Mouse (Mus musculus): ENCODE measurements around the gene Stat5b.

The Stat5b gene

DNA sequence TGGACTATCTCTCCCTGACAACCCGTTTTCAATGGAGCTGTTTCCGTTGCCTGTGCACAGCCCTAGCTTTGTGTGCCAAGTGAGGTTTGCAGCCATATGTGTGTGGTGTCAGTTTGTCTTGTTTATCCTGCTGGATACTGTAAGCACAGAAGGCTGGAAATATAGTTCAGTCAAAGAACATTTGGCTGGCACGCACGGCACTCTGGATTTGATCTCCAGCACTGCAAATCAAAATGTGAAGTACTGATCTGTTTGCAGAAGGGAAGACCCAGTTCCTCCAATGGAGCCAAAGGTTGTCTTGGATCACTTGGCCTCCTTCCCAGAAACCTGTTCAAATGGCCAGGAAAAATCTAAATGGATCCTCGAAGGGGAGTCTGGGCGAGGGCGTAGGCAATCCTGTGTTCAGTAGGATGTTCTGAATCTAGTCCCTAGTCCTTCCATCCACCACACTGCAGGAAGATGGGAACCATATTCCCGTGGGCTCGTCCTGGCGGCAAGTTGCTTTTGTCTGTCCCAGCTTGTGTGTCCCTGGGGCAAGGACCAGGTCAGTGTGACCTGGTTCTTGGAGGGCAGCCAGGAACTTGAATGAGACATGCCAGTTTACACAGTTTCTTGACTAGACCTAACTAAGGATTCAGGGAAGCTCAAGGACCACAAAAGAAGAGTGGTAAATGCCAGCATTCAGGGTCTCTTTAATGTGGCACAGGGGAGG is 19.9 kb upstream of the Stat5b start:
- DNase-seq (ENCODE audit: low spot score in 2 of 2) = no peak

DNA sequence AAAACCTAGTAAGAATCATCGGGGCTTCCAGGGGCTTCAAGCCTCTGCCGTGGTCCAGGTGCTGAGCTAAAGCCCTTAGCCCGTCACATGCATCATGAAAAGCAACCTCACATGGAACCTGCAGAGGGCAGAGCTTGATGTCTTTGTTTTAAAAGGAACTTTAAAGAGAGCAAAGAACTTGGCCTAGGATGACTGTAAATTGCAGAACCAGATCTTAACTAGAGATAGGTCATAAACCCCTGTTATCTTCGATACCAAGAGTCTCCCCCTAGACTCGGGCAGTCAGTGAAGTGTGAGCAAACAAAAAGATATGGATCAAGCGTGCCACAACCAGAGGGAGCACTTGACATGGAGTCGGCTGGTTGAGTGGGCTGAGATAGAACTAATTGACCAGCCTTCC is 15.1 kb upstream of the Stat5b start:
- no peak for DNase-seq (ENCODE audit: low spot score in 2 of 2)

DNA sequence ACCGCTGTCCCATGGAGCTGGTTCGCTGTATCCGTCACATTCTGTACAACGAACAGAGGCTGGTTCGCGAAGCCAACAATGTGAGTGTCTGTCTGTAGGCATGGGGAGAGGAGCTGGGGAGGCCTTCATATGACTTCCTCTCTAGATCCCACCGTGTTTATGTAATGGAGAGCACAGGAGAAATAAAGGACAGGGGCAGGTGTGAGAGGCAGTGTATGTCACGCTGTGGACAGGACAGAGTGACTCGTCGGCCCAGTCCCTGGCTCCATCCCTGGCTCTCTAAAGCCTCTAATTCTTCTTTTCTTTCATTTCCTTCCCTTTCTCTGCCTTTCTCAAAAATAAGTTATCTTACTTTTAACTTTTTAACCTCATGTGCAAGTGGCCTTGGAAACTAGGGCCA is 12.6 kb upstream of the Stat5b start:
- no peak for DNase-seq (ENCODE audit: low spot score in 2 of 2)

DNA sequence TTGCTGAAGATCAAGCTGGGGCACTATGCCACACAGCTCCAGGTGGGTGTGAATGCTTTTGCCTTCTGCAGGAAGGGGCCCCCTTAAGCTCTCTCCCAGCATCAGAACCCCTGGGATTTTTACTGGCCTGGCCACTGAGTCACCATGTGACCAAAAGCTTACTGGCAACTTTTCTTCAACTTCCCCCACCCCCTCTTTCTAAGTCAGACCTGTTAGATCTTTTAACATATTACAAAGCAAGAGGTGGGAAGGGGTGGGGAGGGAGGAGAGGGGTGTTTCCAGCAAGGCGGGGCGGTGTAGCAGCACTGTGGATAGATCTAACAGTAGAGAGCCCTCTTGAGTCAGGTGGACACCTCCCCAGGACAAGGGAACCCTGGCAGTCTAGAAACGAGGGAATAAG is 11.3 kb upstream of the Stat5b start:
- DNase-seq (ENCODE audit: low spot score in 2 of 2) = no peak

DNA sequence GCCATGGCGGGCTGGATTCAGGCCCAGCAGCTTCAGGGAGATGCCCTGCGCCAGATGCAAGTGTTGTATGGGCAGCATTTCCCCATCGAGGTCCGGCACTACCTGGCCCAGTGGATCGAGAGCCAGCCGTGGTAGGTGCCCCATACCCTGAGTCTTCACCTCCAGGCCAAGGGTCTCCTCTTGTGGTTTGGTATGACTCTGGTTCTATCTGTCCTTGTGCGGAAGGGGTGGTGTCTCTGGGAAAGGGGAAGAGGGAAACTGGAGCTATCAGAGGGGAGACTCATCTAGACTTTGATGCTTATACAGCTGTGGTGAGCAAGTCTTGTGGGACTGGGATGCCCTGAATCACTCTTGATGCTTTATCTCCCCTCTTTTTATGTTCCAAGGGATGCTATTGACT is 10.8 kb upstream of the Stat5b start:
- no peak for DNase-seq (ENCODE audit: low spot score in 2 of 2)

DNA sequence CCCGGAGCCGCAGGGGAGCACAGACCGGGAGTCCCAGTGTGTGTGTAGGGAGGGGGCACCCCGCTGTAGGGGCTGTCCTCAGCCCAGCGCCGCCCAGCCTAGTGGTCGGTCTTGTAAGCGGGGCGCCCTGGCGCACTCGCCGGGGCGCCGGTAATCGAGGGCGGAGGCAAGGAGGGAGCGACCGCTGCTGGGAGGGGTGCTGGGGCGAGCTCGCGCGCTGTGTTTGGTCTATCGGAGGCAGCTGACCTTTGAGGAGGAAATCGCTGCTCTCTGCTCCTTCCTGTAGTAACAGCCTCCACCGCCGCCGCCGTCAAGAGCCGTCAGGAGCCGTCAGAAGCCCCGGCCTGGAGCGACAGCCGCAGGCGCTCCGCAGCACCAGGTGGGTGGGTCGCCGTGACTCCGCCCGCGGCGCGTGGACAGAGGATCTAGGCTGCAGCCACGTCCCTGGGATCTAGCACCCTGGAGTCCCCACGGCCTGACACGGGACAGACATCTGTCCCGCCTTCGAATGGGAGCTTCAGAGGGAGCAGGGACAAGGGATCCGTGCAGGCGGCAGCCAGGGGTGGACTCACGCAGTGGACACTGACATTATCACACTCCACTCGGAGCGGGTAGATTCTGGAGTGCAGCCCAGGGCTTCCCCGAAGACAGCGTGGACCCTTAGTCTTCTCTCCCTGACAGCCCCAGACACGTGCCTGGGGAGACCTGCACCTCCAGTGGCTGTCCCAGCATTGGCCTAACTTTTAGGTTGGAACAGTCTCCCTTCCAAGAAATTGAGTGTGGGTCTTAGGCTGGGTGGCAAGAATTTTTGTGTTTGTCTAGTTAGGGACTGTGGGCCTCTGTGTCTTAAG is 9.9 kb upstream of the Stat5b start:
- DNase-seq (ENCODE audit: low spot score in 2 of 2) = peak in 1 of 2 experiments; percentile 38

DNA sequence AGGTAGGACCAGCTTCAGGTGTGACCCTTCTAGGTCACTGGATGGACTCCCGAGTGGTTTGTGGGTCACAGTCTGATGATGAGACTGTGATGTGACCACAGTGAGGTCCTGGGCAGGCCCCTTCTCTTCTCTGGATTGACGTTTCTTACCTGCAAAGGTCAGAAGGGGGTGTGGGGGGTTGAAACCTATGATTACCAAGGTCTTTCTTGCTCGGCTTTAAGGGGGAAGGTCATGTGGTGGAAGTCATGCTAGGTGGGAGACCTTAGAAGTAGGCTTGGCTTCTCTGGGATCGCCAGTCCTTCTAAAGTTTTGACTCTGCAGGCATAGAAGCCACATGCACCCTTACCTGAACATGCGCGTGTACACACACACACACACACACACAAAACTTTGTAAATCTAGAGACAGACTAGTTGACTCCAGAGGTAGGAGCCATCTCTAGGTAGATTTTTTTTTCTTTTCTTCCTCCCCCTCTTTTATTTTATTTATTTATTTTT is 9.1 kb upstream of the Stat5b start:
- no peak for DNase-seq (ENCODE audit: low spot score in 2 of 2)

DNA sequence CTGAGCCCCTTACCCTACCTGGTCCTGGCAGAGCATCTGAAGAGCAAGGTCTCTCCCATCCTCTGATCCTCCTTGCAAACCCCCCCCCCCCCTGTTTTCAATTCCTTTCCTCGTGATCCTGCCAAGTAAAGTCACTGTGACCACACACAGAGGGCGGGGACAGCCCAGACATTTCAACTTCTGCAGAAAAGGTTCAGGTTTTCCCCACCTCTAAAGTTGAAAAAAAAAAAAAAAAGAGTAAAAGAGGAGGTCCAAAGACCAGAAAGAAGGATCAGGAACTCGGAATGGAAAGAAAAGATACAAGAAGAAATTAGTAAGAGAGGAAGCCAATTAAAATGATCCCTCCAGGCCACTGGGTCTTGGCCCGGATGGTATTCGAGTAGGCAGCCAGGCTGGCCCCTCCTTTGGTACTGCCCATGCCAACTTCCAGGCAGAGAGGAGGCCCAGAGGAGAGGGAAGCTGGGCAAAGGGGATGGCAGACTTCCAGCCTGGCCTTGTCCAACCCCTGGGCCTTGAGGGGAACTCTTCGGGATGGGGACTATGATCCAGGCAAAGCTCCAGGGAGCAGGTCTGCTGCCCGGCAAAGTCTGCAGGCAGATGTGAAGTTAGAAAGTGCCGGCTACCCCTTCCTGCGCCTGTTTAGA is 8.5 kb upstream of the Stat5b start, which contains the start of gene Stat5a:
Gene Stat5a (plus strand): TSS at position 417 of the 644 bp plus-strand sequence.
- DNase-seq (ENCODE audit: low spot score in 2 of 2) = peak in 1 of 2 experiments; percentile 25

DNA sequence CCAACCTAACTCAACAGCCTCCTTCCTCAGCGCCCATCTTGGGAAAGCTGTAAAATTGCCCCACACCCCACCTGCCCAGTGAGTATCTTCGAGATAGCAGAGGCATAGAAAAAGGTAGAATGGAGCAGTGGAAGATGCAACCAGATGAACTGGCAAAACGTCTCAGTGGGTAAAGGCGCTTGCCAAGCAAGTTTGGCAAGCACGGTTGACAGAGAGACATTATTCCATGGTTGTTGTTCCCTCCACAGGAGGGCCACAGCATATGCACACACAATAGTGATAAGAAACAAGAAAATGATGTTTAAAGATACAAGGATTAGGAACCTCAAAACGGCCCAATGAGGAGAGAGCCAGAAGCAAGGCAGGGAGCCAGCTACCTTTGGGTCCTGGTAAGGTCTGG is 7.4 kb upstream of the Stat5b start:
- DNase-seq (ENCODE audit: low spot score in 2 of 2) = no peak

DNA sequence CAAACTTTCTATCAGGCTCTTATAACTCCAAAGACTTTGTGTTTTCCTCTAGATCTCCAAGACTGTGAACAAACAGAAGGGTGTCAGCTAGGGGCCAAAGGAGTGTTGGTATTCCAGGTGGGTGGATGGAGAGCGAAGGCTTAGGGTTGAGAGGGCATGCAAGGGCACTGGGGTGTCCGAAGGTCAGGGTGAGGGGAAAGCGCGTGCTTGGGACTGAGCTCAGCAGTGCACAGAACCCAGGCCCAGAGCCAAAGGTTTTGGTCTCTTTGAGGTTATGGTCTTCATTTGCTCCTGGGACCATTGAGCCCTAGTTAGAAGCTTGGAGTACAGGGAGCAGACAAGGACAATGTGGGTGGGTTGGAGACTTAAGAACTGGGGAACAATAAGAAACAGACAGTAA is 4.7 kb upstream of the Stat5b start:
- DNase-seq (ENCODE audit: low spot score in 2 of 2) = no peak

DNA sequence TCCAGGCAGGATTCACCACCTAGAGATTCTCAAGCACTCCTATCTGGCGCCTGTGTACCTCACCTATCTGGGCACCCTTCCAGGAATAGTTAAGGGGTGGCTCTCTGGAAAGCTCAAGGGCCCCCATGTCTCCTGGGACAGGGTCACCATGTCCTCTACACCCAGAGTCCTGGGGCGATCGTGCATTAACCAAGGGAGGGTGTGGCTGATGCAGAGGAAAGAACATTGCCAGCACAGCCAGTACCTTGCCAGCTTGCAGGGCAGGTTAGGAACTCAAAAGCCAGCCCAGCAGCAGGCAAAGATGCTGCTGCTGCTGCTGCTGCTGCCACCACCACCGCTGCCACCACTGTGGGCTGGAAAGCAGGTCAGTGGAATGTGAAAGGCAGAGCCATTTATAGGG is 3.7 kb upstream of the Stat5b start:
- DNase-seq (ENCODE audit: low spot score in 2 of 2) = no peak

DNA sequence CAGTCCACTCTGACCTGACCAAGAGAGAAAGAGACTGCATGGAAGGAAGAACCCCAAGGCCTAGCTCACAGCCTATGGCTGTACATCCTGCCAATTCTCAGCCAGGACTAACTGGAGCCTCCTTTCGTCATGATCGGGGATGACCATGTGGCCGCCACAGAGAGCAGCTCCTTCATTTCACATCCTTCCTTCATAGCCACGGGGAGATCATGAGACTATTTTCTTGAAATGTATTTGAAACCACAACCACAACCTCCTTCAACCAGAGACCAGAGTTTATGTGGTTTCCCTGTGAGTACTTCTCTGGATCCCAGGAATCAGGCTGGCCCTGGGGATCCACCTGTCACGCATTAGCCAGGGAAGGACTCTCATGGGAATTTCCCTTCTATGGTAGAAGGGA is 2.5 kb upstream of the Stat5b start:
- DNase-seq (ENCODE audit: low spot score in 2 of 2) = no peak

DNA sequence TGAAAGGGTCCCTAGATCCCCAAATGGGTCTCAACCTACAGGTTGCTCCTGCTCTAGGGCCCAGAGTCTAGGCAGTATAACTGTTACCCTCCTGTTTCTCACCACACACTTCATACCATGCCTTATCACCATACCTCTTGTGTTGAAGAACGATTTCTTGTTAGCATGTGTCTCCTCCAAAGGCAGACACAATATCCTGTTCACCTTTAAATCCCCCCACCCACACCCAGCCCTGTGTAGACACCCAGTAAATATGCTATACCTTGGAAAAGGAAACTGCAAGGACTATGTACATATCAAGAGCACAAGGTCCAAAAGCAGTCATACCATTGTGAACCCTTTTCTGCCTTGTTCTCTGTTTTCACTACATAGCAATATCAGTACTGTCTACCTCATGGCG is 1.6 kb upstream of the Stat5b start:
- DNase-seq (ENCODE audit: low spot score in 2 of 2) = no peak

DNA sequence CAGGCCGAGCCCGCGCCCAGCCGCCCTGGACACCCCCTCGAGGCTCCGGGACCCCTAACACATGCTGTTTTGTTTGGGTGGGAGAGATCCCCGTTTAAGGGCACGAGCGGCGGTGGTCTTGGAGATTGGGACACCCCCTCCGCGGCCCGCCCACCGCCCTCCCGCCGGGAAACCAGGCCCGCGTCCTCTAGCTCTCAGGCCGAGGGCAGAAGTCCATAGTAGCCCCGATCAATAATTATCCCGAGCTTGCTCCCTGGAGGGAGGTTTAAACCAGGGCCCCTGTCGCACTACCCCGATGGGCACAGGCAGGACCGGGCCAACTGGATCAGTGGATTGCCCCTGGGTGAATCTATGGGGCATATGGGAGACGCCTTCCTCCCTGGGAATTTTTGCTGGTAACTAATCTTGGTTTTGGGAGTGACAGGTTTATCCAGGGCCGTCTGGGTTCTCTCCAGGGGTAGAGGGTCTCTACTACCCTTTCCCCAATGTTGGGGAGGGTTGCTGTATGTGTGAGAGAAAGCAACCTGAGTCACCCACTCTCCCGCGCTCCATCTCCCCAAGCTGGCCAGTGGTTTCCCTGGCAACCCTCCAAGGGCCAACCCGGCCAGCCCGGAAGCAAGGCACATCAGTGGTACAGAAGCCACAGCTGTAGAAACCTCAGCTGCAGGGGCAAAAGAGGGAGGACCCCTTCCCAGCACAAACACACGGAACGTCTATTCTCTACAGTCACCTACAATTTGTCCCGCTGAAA is 429 bp upstream of the Stat5b start:
- DNase-seq (ENCODE audit: low spot score in 2 of 2) = no peak

DNA sequence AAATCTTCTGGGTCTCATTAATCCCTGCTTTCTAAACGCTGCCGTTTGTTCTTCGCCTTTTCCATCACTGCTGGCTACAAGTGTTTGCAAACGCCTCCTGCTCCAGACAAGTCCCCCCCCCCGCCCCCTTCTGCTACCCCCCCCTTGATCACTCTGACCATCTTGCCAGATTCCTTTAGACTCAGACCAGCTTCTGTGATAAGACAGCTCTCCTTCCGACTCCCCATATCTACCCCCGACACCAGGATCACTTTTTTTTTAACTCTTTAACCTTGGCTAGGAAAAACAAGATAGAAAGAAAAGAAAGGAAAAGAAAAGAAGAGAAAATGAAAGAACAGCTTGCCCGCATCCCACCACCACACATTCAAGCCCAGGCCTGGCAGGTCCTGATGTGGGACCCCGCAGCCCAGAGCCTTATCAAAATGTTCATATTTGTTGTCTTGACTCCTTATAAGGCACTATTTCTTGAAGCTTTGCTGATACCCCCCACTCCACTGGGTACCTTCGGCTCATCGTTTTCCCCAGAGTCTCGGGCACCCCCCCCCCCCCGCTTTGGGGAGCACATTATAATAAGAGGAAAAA is 977 bp downstream of the Stat5b start:
- DNase-seq (ENCODE audit: low spot score in 2 of 2) = no peak

DNA sequence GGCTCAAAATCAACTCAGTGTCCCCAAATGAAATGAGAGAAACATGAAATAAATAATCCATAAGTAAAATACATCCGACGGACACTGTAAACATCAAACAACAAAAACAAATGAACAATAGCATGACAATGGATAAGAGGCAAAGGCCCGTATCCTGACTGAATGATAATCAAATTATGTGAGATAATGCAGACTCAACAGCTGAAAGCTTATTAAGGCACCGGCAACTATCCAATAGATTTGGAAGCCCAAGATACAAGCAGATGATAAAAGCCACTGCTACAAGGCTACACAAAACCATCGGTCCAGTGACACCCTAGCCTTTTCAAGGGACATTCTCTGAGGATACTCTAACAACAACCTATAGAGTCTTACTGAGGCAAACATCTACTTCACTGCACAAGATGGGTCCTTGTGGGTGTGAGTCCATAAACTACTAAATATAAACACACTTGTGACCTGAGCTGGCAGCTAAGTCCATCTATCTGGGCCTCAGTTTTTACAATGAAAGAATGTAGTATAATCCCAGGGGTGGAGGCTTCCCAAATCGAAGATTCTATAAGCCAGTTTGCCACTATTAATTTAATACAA is 1.6 kb downstream of the Stat5b start:
- DNase-seq (ENCODE audit: low spot score in 2 of 2) = no peak

DNA sequence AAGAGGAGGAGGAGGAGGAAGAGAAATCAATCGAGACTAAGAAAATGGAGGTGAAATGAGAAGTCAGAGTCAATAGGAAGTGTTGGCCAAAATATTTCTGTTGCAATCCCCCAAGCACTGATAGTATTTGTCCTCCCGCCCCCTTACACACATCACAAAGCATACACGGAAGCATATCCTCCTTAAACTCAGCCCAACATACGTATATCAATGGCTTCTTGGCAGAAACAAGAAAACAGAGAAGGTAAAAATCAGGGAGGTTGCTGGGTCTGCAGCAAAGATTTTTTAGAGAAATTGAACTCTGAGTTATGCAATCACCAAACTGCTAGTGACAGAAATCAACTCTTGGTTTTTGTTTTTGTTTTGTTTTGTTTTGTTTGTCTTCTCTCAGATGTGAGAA is 2.4 kb downstream of the Stat5b start:
- DNase-seq (ENCODE audit: low spot score in 2 of 2) = no peak

DNA sequence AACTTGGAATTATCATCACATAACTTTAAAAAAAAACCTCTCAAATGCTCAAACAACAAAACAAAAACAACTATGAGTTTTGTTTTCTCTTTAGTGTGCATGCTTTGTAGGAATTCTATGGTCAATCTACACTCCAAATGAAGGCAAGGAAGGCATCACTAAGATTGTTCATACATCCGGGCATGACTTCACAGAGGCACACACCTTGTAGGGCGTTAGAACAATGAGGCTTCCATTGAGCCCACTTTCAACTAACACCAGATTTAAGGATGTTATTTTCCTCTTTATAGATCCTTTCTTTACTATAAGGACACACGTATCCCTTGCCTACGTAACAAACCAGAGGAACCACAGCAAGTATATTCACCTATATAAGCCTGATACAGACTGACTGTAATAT is 3.0 kb downstream of the Stat5b start:
- DNase-seq (ENCODE audit: low spot score in 2 of 2) = no peak

DNA sequence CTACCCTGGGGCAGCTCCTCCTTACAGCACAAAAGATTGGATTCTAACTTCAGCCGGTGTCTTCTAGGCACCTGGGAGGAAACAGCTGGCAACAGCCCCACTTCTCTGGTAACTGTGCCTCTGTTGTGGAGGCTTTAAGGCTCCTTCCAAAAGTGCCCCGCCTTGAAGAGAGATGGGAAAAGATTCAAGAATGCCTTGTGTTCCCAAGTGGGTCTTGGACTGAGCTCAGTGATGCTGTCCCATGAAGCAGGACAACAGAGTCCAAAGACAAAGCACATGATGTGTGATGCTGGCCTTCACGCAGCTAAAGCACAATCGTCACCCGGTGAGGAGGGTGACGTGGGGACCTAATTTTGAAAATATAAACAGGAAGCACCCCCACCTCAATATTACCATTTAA is 4.7 kb downstream of the Stat5b start:
- no peak for DNase-seq (ENCODE audit: low spot score in 2 of 2)

DNA sequence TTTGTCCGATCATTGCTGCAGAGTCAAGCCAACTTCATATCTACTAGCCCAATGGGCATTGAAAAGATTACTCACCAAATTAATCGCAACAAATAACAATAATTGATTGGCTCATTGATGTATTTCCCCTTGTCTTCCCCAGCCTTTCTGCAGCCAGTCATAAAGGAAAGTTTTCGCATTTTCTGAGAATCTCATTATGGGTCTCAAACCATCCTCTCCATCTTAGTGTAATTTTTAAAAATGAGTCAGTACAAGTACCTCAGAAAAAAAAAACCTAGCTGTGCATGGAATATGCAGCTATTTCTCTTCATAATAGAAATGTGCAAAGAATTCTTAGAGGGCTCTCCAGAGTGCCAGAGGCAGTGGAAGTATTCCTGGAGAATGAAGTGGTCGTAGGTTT is 6.4 kb downstream of the Stat5b start:
- DNase-seq (ENCODE audit: low spot score in 2 of 2) = no peak

DNA sequence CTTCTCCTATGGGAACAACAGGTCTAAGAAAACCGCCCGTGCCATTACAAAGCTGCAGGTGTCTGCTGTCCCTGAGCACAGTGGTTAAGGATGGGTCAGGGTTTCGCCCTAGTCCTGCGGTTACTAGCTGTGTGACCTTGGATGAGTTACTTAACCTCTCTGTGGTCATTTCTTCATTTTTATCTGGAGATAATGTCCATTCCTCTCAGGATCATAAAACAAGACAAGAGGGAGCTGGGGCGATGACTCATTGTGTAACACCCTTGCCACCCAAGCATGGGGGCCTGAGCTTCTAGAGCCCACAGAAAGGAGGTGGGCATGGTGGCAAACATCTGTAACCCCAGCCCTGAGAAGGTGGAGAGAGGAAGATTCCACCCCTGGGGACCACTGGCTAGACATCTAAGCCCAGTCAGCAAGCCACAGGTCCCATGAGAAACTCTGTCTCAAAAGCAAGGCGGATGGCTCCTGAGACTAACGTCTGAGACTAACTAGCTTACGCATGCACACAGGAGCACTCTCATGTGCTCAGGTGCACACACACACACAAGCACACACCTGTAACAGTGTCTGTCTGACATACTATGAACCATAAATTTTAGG is 7.4 kb downstream of the Stat5b start:
- no peak for DNase-seq (ENCODE audit: low spot score in 2 of 2)

Data from frontal cortex, postnatal 25 days (tissue).